Mouse (Mus musculus): ENCODE data around the gene Mavs.
A peak's percentile ranks its signal among the peaks of the same experiment; 100 is the strongest.

Mavs gene

DNA sequence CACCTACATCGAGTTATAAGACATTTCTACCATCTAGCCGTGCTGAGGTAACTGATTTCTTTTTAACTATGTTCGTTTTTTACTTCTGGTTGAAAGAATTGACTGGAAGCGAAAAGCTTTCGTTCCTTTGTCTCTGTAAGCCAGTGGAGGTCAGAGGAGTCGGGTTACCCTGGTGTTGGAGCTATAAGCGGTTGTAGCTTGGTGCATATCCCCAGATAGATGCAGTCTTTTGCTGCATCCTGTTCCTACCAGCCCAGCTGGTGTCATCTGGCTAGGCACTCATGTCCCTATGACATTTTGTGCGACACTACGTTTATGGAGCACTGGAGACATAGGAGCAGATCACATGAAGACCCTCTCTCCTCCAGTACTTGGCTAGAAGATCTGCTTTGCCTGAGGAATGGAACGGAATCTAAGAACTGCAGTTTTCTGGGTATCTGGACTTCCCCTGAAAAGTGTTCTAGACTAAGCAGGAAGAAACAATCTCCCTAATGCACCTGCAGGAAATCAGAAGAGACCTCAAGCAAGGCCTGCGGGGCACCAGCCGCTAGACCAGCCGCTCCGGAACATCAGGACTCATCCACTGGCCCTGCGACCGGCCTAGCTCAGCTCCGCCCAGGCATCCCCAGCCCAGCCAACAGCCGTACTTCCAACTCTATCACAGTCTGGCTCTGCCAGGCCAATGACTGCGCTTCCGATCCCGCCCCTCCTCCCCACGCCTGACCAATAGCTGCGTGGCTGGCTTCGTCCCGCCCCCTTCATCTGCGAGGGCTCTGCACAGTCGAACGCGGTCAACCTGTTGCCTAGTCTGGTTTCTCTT, at the start of gene Mavs:
Gene Mavs, plus strand, starts transcription at position 757 of the 820 bp plus-strand sequence.
- DNase-seq (ENCODE audit: low read depth, low spot score) = peak; percentile 78

- no peak for DNase-seq (ENCODE audit: low read depth, low spot score)
These were observed 47.5 kb upstream of the Mavs start for GRCm38 (mm10) chr2:131186343-131186742.

DNA sequence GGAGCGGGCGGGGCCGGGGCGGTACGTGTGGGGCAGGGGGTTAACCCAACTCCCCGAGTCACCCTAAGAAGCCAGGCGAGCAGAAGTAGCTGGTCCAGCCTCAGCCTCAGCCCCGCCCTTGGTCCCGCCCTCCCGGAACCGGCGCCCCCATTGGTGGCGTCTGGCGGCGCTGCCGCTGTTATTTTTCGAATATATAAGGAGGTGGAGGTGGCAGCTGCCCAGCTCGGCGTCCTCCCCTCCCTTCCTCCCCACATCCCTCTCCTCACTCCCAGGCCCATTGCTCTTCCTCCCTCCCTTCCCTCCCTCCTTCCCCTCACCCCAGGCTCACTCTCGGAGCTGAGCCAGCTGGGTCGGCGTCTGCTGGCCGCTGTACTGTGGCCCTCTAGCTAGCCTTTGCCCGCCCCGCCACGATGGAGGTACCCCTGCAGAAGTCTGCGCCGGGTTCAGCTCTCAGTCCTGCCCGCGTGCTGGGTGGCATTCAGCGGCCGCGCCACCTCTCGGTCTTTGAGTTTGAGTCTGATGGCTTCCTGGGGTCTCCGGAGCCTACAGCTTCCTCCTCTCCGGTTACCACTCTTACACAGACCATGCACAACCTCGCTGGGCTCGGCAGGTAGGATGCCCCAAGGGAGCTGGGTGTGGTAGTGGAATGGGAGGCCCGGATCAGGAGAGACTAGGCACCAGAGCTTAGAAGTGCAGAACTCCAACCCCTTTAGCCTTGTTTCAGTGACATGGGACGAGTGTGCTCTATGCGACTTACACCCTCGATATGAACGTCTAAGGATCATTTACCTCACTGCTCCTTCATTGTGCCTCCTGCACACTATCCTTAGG, 46.9 kb upstream of the Mavs start, which contains the start of the genes Cdc25b and Spef1:
Gene Cdc25b, plus strand, starts transcription at position 179 of the 831 bp plus-strand sequence.
Gene Spef1, minus strand, starts transcription at position 512 of the 831 bp plus-strand sequence.
- no peak for DNase-seq (ENCODE audit: low read depth, low spot score)

DNA sequence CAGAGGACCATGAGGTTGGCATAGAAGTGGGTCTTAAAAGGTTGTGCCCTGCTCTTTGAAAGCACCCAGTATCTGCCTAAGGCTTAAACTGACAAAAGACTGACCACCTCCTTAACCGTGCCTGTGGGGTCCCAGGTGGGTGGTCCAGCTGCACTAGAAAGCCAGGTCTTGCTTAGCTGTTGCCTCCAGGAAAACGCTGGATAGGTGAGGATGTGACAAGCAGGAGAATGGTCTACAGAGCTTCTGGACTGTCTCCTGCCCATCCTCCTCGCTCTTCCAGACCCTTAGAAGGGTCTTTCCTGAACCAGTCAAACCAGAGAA, 46.3 kb upstream of the Mavs start:
- no peak for DNase-seq (ENCODE audit: low read depth, low spot score)

DNA sequence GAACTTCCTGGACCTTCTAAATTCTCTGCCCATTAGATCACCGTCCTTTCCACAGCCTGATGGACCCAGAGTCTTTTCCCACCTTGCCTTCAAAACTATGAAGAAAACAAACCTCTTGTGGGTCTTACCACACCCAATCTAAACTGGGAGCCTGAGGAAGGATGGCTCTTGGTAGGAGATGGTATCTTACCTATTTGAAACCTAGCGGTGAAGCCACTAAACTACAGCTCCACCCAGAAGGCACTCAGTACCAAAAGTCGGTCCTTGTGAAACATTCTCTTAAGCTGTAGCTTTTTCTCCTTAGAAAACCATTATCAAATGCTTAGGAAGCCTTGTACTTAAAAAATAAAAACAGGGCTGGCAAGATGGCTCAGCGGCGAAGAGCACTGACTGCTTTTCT, 45.6 kb upstream of the Mavs start:
- DNase-seq (ENCODE audit: low read depth, low spot score) = no peak

- DNase-seq (ENCODE audit: low read depth, low spot score) = no peak
These were observed 44.1 kb upstream of the Mavs start for GRCm38 (mm10) chr2:131189521-131190309.

- no peak for DNase-seq (ENCODE audit: low read depth, low spot score)
These were observed 43.4 kb upstream of the Mavs start for GRCm38 (mm10) chr2:131190344-131191004.

- DNase-seq (ENCODE audit: low read depth, low spot score) = no peak
These were observed 42.9 kb upstream of the Mavs start for GRCm38 (mm10) chr2:131191005-131191390.

DNA sequence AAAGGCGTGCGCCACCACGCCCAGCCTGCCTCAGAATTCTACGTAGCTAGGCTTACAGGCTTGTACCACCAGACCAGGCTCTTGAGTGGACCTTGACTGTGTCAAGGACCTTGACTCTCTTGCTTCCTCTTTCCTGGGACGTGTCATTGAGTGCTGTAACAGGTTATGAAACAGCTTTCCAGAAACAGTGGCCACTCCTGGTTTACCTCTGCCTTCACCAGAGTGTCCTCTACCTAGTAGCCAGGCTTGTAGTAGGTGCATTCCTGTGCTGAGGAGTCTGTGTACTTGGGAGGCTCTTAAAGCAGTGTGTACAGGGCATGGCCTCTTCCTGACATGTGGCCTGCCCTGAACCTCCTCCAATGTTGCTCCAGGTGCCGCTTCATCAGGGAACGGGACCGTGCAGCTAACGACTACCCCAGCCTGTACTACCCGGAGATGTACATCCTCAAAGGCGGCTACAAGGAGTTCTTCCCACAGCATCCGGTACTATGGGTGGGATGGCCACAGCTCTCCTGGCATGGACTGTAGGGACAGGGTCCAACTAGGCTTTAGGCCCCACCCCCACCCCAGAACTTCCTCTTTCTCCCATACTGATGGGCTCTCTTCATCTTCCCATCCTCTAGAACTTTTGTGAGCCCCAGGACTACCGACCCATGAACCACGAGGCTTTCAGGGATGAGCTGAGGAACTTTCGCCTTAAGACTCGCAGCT, 37.1 kb upstream of the Mavs start:
- DNase-seq (ENCODE audit: low read depth, low spot score) = no peak

GRCm38 (mm10) chr2:131200710-131201109, 33.2 kb upstream of the Mavs start:
- DNase-seq (ENCODE audit: low read depth, low spot score) = no peak

- DNase-seq (ENCODE audit: low read depth, low spot score) = no peak
These were observed 32.6 kb upstream of the Mavs start for GRCm38 (mm10) chr2:131201262-131201661.

GRCm38 (mm10) chr2:131203816-131204409, 29.9 kb upstream of the Mavs start:
- DNase-seq (ENCODE audit: low read depth, low spot score) = no peak

GRCm38 (mm10) chr2:131204410-131204981, 29.4 kb upstream of the Mavs start:
- no peak for DNase-seq (ENCODE audit: low read depth, low spot score)

DNA sequence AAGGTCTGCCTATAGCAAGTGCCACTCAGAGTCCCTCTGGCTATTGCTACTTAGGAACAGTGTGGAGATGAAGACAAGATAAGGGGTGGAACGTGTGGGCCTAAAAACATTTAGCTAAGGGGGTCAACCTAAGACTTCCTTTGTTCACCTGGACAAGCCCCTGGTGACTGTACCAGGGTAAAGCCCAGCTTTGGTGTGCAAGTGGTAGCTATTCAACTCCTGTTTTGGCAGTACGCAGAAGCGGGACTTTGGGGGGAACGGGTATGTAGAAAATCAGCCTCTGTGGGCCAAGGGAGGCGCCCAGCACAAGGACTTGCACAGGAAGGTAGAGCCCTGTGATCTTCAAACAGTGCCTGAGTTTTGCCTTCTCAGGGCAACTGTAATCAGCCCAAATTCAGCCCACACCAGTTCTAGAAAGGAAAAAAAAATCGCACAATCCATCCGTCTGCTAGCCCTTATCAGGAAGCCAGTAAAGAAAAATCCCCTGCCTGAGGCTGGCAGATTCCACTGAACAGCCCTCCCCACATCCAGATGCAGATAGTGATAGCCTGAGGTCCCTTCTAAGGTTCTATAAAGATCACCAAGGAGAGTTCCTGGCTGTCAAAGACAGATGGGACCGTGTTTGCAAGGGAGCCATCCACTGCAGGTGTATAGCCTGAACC, 28.2 kb upstream of the Mavs start:
- DNase-seq (ENCODE audit: low read depth, low spot score) = no peak

- DNase-seq (ENCODE audit: low read depth, low spot score) = no peak
These were observed 27.1 kb upstream of the Mavs start, which contains the start of gene Ap5s1 for GRCm38 (mm10) chr2:131206778-131207177. Gene Ap5s1, plus strand, starts transcription at chr2:131207078.

GRCm38 (mm10) chr2:131208356-131208755, 25.5 kb upstream of the Mavs start:
- DNase-seq (ENCODE audit: low read depth, low spot score) = no peak

- DNase-seq (ENCODE audit: low read depth, low spot score) = no peak
These were observed 24.6 kb upstream of the Mavs start for GRCm38 (mm10) chr2:131209125-131209795.

- peak; percentile 84 for DNase-seq (ENCODE audit: low read depth, low spot score)
These were observed 23.7 kb upstream of the Mavs start for GRCm38 (mm10) chr2:131209969-131210792.
